Mouse (Mus musculus): ENCODE measurements around the gene Lrrk1. TPM values are rescaled to one million over a fixed set of nuclear protein-coding genes. Genes with fewer than 3 reads are reported as not detected.

Lrrk1 gene
- total RNA-seq (2021) = 1 to 10 TPM; 7.8 to 9.6 TPM
- 11.0 and 12.0 TPM in 2 replicates for polyA plus RNA-seq (2012; rRNA removed)
- long read RNA-seq, full-length matches to known transcripts = 2 of 3 reads
- long read RNA-seq, partial matches to known transcripts = 1 of 3 reads
- long read RNA-seq, other reads (novel, unspliced or antisense) = 0 of 3 reads

- intact Hi-C loops (cut with DNase I) = loop anchor here (2.0 to 5.0 kb wide), 2 partner anchors 46 to 285 kb away; no protein-coding TSS in a partner anchor
- peak; percentile 83 to 84 for DNase-seq
- TF ChIP-seq CTCF (IDR thresholded peaks at IDR 0.05) (peak; percentile 80), POLR2A (IDR thresholded peaks at IDR 0.05; ENCODE audit: insufficient read depth, low read depth, low read length) (peak; percentile 54), EP300 (IDR thresholded peaks at IDR 0.05; ENCODE audit: insufficient read depth, low read depth, low read length) (0 out of 2 replicates have a peak, but pooled peaks have one; percentile 6)
- H3K9ac ChIP-seq (ENCODE audit: low read depth, low read length) = peak within 1 kb of the TSS; percentile 90
- H3K27me3 ChIP-seq (ENCODE audit: control insufficient read depth, insufficient read depth, low read length) = no peaks in the 10 kb centered on the region
- no peaks in the 10 kb centered on the region for H3K79me2 ChIP-seq (replicated peaks; ENCODE audit: control insufficient read depth, insufficient read depth, low read length)
- peak within 1 kb of the TSS; percentile 88 for H3K27ac ChIP-seq
- WGBS = 1% methylated on average over 70 of the region's 70 CpGs
- peak within 1 kb of the TSS; percentile 76 for H3K4me3 ChIP-seq
- H3K36me3 ChIP-seq (ENCODE audit: control insufficient read depth, insufficient read depth, low read length) = peaks cover 4% of the 10 kb centered on the region; the same call in 1 of the 2 replicates
- peaks cover 9% of the 10 kb centered on the region for H3K4me1 ChIP-seq (ENCODE audit: control insufficient read depth, insufficient read depth, low read length)
These were observed at the start of gene Lrrk1 for GRCm38 (mm10) chr7:66387813-66388521. Lrrk1 (minus strand) TSS chr7:66388350.

DNA sequence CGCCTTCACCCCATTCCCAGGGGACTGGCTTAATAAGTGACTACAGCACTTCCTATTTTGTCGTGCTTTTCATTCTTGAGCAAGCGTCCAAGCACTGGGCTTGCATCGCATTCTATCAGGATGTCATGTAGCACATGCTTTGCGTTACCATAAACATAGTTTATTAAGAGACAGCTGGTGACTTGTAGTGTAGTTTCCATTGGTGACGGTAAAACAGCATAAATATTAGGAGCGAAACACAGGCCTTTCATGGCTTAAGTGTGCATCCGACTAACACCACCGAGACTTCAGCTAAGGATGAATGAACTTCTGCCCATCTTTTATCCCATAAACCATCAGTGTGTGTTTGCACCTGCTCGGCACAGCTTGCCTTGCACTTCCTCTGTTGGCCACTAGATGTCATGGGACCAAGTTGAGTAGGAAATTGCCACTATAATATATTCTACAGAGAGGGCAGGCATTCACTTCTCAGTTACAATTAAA lies 46.3 kb upstream of the Lrrk1 start:
- H3K4me3 ChIP-seq = no peak overlapping the region
- intact Hi-C loops (cut with DNase I) = loop anchor here (1.0 kb wide), 1 partner anchor 227 kb away; no protein-coding TSS in a partner anchor
- peak in 1 of 2 experiments; percentile 71 for DNase-seq
- H3K36me3 ChIP-seq (ENCODE audit: control insufficient read depth, insufficient read depth, low read length) = no peaks in the 10 kb centered on the region
- 30% methylated on average over 10 of the region's 10 CpGs for WGBS
- no peaks in the 10 kb centered on the region for H3K79me2 ChIP-seq (replicated peaks; ENCODE audit: control insufficient read depth, insufficient read depth, low read length)
- no peaks in the 10 kb centered on the region for H3K4me1 ChIP-seq (ENCODE audit: control insufficient read depth, insufficient read depth, low read length)
- no peaks in the 10 kb centered on the region for H3K27me3 ChIP-seq (ENCODE audit: control insufficient read depth, insufficient read depth, low read length)
- H3K9ac ChIP-seq (ENCODE audit: low read depth, low read length) = no peak overlapping the region
- TF ChIP-seq CTCF (IDR thresholded peaks at IDR 0.05) = peak; percentile 99
- peak; percentile 62; the same call in 1 of the 2 replicates for TF ChIP-seq EP300 (IDR thresholded peaks at IDR 0.05; ENCODE audit: insufficient read depth, low read depth, low read length)
- TF ChIP-seq POLR2A (IDR thresholded peaks at IDR 0.05; ENCODE audit: insufficient read depth, low read depth, low read length) = no peak
- H3K27ac ChIP-seq = no peak overlapping the region

DNA sequence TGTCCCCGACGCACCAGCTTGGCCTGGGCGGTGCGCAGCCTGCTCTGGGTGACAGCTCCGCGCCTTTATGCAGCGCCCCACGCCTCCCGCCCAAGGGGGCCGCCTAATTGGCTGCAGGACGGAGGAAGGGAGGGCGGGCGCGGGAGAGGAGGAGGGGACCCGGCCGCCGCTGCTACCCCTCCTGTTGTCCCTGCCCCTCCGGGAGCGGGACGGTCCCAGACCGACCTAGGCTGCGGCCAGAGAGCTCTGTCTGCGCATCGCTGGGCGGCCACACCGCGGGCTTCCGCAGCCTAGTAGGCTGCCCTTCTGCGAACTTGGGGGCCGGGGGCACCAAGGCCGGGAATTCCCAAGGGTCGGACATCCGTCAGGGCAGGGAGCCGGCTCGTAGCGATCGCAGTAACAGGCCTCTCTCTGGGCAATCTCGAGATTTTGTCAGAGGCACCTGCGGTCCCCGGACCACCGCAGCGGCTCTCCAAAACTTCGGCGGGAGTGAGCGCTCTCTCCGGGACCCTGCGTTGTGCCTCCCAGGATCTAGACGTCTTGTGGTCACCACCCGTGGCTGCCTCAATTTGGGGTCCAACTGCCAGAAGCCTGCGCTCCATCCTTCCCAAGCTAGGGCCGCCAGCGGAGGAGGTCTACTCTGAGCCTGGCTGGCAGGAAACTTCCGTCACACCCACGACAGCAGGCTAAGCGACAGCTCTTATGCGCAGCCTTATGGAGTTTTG lies 39.4 kb upstream of the Lrrk1 start, which contains the start of gene Aldh1a3:
Gene Aldh1a3, minus strand, starts transcription at position 81 of the 725 bp plus-strand sequence.
- no peak for TF ChIP-seq EP300 (IDR thresholded peaks at IDR 0.05; ENCODE audit: insufficient read depth, low read depth, low read length)
- no peak for TF ChIP-seq POLR2A (IDR thresholded peaks at IDR 0.05; ENCODE audit: insufficient read depth, low read depth, low read length)
- no peak for TF ChIP-seq CTCF (IDR thresholded peaks at IDR 0.05)
- peak within 1 kb of the TSS; percentile 45 for H3K4me3 ChIP-seq
- intact Hi-C loops (cut with DNase I) = no loop called here
- peaks cover 10% of the 10 kb centered on the region for H3K27me3 ChIP-seq (ENCODE audit: control insufficient read depth, insufficient read depth, low read length)
- no peak within 1 kb of the TSS for H3K27ac ChIP-seq
- WGBS = 1% methylated on average over 56 of the region's 56 CpGs
- H3K4me1 ChIP-seq (ENCODE audit: control insufficient read depth, insufficient read depth, low read length) = no peaks in the 10 kb centered on the region
- peak; percentile 64 to 68 for DNase-seq
- no peaks in the 10 kb centered on the region for H3K79me2 ChIP-seq (replicated peaks; ENCODE audit: control insufficient read depth, insufficient read depth, low read length)
- no peaks in the 10 kb centered on the region for H3K36me3 ChIP-seq (ENCODE audit: control insufficient read depth, insufficient read depth, low read length)
- H3K9ac ChIP-seq (ENCODE audit: low read depth, low read length) = no peak within 1 kb of the TSS; the same call in 1 of the 2 replicates

DNA sequence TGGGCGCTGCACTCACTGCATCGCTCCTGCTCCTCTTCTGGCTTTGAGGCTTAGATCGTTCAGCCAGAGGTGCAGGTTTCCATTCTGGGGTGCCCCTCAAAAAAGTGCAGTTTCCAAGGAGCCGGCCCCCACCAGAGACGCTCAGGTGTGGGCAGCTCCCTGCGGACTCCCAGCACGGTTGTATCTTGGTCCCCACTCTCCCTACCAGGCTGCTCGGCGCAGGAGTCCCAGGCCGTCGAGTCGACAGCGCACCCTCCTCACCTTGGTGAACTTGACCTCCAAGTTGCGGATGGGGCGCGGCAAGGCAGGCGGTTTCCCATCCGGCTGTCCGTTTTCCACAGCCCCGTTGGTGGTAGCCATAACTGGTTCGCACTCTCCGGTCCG lies 38.9 kb upstream of the Lrrk1 start:
- TF ChIP-seq POLR2A (IDR thresholded peaks at IDR 0.05; ENCODE audit: insufficient read depth, low read depth, low read length) (no peak), CTCF (IDR thresholded peaks at IDR 0.05) (no peak), EP300 (IDR thresholded peaks at IDR 0.05; ENCODE audit: insufficient read depth, low read depth, low read length) (no peak)
- WGBS = 4% methylated on average over 23 of the region's 23 CpGs
- intact Hi-C loops (cut with DNase I) = no loop called here
- Histone ChIP-seq H3K4me1 (ENCODE audit: control insufficient read depth, insufficient read depth, low read length) (no peaks in the 10 kb centered on the region), H3K9ac (ENCODE audit: low read depth, low read length) (no peak overlapping the region; the same call in 1 of the 2 replicates), H3K27me3 (ENCODE audit: control insufficient read depth, insufficient read depth, low read length) (peaks cover 10% of the 10 kb centered on the region), H3K79me2 (replicated peaks; ENCODE audit: control insufficient read depth, insufficient read depth, low read length) (no peaks in the 10 kb centered on the region), H3K36me3 (ENCODE audit: control insufficient read depth, insufficient read depth, low read length) (no peaks in the 10 kb centered on the region), H3K27ac (no peak overlapping the region), H3K4me3 (peak overlapping the region; percentile 45)
- no peak for DNase-seq

DNA sequence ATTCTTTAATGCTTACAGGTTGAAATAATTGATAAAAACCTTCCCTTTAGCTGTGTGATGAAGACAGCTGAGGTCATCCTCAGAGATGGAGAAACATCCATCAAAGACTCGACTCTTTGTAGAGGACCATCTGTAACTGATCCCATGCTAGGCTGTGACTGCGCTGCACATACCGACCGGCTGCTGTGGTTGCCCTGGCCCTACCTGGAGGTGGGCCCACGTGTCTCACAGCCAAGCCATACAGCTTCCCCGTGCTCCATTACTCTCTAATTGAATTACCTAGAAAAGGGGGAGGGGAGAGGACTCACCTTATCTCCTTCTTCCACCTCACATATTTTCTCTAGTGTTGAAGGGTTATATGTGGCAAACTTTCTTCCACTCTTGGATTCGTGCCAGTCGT lies 33.8 kb upstream of the Lrrk1 start:
- H3K9ac ChIP-seq (ENCODE audit: low read depth, low read length) = no peak overlapping the region
- peaks cover 4% of the 10 kb centered on the region; the same call in 1 of the 2 replicates for H3K27me3 ChIP-seq (ENCODE audit: control insufficient read depth, insufficient read depth, low read length)
- no peak overlapping the region for H3K4me3 ChIP-seq
- no peaks in the 10 kb centered on the region for H3K4me1 ChIP-seq (ENCODE audit: control insufficient read depth, insufficient read depth, low read length)
- H3K27ac ChIP-seq = no peak overlapping the region
- WGBS = 75% methylated on average over 8 of the region's 8 CpGs
- intact Hi-C loops (cut with DNase I) = no loop called here
- no peaks in the 10 kb centered on the region for H3K79me2 ChIP-seq (replicated peaks; ENCODE audit: control insufficient read depth, insufficient read depth, low read length)
- no peaks in the 10 kb centered on the region for H3K36me3 ChIP-seq (ENCODE audit: control insufficient read depth, insufficient read depth, low read length)
- no peak for TF ChIP-seq EP300 (IDR thresholded peaks at IDR 0.05; ENCODE audit: insufficient read depth, low read depth, low read length)
- TF ChIP-seq POLR2A (IDR thresholded peaks at IDR 0.05; ENCODE audit: insufficient read depth, low read depth, low read length) = no peak
- no peak for TF ChIP-seq CTCF (IDR thresholded peaks at IDR 0.05)
- DNase-seq = no peak
